Mouse (Mus musculus) cerebellum, adult 9-10 months (tissue): ENCODE measurements around the gene Hnrnpr.

Source experiments
- DNase-seq: peaks from one replicate; pipeline ENCODE4 v3.0.0; 2022

Gene Hnrnpr

GRCm38 (mm10) chr4:136310229-136311041 lies at the start of gene Hnrnpr:
Gene Hnrnpr, plus strand, starts transcription at chr4:136310942.
- DNase-seq: peak; percentile 99

GRCm38 (mm10) chr4:136261912-136262311 lies 48.8 kb upstream of the Hnrnpr start:
- no peak for DNase-seq

GRCm38 (mm10) chr4:136263555-136263954 lies 47.2 kb upstream of the Hnrnpr start:
- no peak for DNase-seq

- no peak for DNase-seq
Observed at GRCm38 (mm10) chr4:136266716-136267343, 43.9 kb upstream of the Hnrnpr start.

- no peak for DNase-seq
Observed at GRCm38 (mm10) chr4:136268912-136269311, 41.8 kb upstream of the Hnrnpr start.

GRCm38 (mm10) chr4:136270648-136271047 lies 40.1 kb upstream of the Hnrnpr start:
- no peak for DNase-seq

GRCm38 (mm10) chr4:136281097-136281496 lies 29.6 kb upstream of the Hnrnpr start:
- DNase-seq: no peak

- DNase-seq: no peak
Observed at GRCm38 (mm10) chr4:136281611-136282010, 29.1 kb upstream of the Hnrnpr start.

- no peak for DNase-seq
Observed at GRCm38 (mm10) chr4:136282621-136283480, 27.9 kb upstream of the Hnrnpr start.

- DNase-seq: peak; percentile 33
Observed at GRCm38 (mm10) chr4:136283783-136284182, 27.0 kb upstream of the Hnrnpr start.

GRCm38 (mm10) chr4:136284455-136284854 lies 26.3 kb upstream of the Hnrnpr start, which contains the start of gene Zfp46:
Gene Zfp46, plus strand, starts transcription at chr4:136284683.
- peak; percentile 80 for DNase-seq

GRCm38 (mm10) chr4:136284891-136285290 lies 25.9 kb upstream of the Hnrnpr start:
- DNase-seq: no peak

- DNase-seq: peak; percentile 97
Observed at GRCm38 (mm10) chr4:136285348-136285810, 25.4 kb upstream of the Hnrnpr start.

GRCm38 (mm10) chr4:136285811-136286371 lies 24.9 kb upstream of the Hnrnpr start:
- peak; percentile 98 for DNase-seq

- DNase-seq: no peak
Observed at GRCm38 (mm10) chr4:136289918-136290780, 20.6 kb upstream of the Hnrnpr start.

GRCm38 (mm10) chr4:136290781-136291595 lies 19.8 kb upstream of the Hnrnpr start:
- no peak for DNase-seq

- no peak for DNase-seq
Observed at GRCm38 (mm10) chr4:136291692-136292091, 19.1 kb upstream of the Hnrnpr start.

GRCm38 (mm10) chr4:136295941-136296340 lies 14.8 kb upstream of the Hnrnpr start:
- DNase-seq: no peak

- DNase-seq: no peak
Observed at GRCm38 (mm10) chr4:136302462-136302861, 8.3 kb upstream of the Hnrnpr start.

- DNase-seq: no peak
Observed at GRCm38 (mm10) chr4:136304181-136304580, 6.6 kb upstream of the Hnrnpr start.

- DNase-seq: no peak
Observed at GRCm38 (mm10) chr4:136308355-136308754, 2.4 kb upstream of the Hnrnpr start.
